Mouse (Mus musculus) urinary bladder, postnatal 10 days (tissue): ENCODE results near the gene Nebl.

Experiments
- DNase-seq: peaks from one replicate; pipeline ENCODE4 v3.0.0; 2022; ENCODE audit warnings: low spot score

Gene Nebl

GRCm38 (mm10) chr2:17730957-17731830, at the start of gene Nebl:
Gene Nebl (minus strand): TSS chr2:17731464.
- no peak for DNase-seq

- DNase-seq = no peak
Observed at GRCm38 (mm10) chr2:17770246-17770825, 39.1 kb upstream of the Nebl start.

DNA sequence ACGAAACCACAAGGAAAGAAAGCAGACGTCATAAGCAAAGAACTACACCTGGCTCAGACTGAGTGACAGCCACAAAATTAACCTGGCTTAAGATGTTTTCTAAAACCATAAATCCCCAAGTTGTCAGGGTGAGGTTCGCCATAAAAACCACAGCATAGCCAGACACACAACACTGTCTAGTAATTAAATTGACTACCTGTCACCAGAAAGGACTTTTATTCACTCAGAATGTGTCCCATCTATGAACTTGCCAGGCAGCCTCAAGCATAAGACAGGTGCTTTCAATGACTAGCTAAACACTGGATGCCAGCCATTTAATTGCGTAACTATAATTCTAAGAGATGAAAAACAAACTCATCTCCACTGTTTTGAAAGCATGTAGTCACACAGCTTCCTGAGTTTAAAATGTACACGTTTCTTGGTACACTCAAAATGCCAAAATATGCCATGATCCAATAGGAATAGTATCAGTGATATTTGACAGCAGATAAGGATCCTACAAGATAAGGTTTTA, 38.0 kb upstream of the Nebl start:
- no peak for DNase-seq

DNA sequence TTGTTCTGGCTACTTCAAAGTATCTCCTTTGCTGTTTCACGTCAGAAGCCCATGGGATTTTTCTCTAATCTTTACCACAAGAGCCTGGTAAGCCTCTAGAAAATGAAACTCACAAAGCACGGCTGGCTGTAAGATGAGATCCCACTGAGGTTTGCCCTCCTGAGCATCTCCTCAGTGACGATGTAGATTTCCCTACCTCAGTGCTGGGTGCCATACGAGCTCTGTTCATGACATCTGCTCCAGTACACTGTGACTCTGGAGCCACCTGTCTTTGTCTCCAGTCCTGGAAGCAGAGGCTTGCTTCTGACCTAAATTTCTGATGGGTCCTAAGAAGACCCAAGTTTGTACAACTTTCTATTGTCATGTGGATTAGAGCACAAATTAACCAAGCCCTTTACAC, 25.0 kb upstream of the Nebl start:
- DNase-seq = no peak

DNA sequence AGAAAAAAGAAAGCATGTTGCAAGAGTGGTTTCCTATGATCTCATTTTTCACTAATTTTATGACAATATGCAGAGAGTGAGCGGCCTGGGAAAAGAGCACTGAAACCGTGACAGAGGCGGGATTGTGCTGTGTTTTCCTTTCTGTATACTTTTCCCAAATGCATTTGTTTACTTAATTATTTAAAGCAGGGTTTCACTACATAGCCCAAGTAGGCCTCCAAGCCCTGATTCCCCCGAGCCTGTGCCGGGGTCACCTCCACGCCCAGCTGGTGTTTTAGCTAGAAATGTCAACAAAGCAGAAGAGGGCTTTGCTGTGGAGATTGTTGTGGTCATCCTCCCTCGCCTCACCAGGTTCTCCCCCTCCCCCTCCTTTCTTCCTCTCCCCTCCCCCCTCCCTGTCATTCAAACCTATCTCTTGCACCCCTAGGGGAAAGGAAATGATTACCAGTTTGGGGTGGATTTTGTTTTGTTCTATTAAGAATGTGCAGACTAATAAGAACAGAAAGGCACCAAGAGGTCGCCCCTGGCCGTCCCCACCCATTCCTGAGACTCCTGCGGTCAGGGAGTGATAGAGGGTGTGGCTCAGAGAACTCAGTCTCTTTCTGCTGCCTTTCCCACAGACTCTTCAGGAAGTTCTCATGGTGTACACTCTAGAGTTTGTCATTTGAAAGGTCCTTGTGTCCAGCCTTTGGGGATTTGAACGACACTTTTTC, 10.9 kb upstream of the Nebl start:
- DNase-seq = no peak

DNA sequence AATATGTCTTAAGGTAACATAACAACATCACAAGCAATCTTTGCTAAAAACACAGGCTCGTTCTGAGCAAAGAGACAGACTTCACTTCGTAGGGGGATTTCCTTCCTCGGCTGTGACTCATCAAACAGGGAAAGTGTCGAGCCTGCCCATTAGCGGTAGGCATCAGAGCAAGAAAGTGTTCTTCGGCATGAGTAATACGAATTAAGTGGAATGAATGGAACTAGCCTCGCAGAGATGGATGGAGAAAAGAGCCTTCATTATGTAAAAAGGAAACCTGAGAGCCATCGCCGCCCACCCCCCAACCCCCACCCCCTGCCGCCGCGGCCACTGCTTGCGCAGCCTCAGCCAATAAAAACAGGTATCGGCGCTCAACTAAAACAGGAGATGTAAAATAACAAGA, 10.3 kb upstream of the Nebl start:
- DNase-seq = no peak

GRCm38 (mm10) chr2:17740454-17740853, 9.2 kb upstream of the Nebl start:
- DNase-seq = no peak

GRCm38 (mm10) chr2:17732210-17732609, 946 bp upstream of the Nebl start:
- DNase-seq = no peak

- no peak for DNase-seq
Observed at GRCm38 (mm10) chr2:17731831-17732200, 552 bp upstream of the Nebl start.

DNA sequence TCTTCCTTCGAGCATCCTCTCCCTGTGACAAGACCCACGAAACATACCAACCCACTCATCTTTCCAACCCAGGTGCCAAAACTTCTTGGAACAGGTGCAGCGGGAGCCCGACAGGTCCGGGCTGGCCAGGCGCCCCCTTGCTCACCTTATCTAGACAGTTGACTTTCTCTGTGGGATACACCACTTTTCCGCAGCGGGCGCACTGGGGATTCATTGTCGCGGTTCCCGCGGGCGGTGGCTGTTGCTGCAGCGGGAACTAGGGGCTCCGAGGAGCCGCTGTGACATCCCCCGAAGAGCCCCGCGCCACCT, 662 bp downstream of the Nebl start:
- DNase-seq = no peak

- DNase-seq = no peak
Observed at GRCm38 (mm10) chr2:17729770-17730647, 1.3 kb downstream of the Nebl start.

GRCm38 (mm10) chr2:17724405-17724804, 6.9 kb downstream of the Nebl start:
- no peak for DNase-seq

- DNase-seq = no peak
Observed at GRCm38 (mm10) chr2:17723268-17724019, 7.8 kb downstream of the Nebl start.

DNA sequence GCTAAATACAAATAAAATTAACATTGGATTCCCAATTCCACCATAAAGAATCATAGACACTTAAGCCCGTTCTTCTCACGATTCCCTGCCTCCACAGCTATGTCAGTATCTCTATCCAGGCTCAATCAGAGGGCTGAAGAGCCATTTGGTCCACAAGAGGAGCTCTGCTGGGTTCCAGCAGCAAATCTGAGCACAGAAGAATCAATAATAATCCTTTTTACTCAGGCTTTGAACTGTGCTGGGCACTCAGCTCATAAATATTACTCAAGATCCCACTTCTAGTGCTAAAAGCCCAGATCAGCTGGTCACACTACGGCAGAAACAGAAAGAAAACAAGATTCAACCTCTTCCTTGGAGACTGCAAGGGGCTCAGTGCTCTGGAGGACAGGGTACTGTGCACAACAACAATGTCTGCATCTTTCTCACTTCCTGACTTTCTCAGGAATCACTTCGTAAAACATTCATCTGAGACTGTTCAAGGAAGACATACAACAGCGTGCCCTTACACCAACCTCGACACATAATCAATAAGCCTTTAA, 10.0 kb downstream of the Nebl start:
- DNase-seq = no peak

DNA sequence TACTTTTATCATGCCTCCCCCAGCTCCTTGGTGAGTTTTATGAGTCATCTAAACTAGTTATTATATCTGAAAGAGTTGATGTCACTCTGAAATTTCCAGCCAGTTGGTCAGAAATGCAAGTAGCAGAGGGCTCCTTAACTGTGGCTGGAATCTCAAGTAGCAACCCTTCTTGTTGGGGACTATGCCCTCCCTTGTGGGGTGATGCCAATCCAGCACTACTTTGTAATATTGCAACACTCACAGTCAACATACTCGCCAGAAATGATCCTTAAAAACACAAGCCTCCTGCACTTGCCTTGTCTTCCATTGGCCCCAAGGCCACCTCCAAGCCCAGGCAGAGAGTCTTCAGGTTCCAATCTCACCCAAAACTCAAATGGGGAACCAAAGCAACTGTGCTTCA, 13.0 kb downstream of the Nebl start:
- no peak for DNase-seq

- DNase-seq = no peak
Observed at GRCm38 (mm10) chr2:17717200-17717599, 14.1 kb downstream of the Nebl start.

- DNase-seq = no peak
Observed at GRCm38 (mm10) chr2:17715149-17715767, 16.0 kb downstream of the Nebl start.

GRCm38 (mm10) chr2:17714661-17715060, 16.6 kb downstream of the Nebl start:
- no peak for DNase-seq

DNA sequence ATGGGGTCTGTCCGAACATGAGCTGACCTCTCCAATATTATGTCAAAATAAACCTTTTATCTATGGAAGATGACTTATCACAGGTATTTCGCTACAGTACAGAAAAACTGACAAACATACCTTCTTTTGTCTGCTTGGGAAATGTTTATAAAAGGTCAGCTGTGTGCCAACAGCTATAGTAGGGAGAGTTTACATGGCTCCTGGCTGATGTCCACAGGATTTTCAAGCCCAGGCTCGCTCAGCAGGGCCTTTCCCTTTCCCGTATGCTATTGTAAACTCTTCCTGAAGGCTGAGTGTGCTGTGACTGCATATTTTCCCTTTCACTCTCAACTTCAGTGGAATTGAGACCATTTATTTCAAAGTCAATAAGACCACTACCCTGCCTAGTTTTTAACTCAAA, 17.1 kb downstream of the Nebl start:
- no peak for DNase-seq

- no peak for DNase-seq
Observed at GRCm38 (mm10) chr2:17711216-17711615, 20.0 kb downstream of the Nebl start.

DNA sequence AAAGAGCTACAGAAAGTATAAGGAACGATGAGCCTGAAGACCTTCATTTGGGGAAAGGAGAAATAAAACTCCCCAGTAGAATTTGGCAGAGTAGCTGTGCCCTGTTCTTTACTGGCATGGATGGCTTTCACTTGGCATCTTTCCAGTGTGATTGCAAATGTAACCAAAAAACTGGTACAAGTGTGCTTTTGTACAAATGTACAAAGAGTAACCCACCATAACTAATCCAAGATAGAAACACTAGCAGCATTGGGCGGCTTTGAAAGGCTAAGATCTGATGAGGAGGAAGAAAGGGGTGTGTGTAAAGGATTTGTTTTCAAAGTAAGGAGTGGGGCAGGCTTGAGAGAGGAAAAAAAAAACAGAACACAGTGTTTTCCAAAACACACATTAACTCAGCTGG, 21.2 kb downstream of the Nebl start:
- DNase-seq = no peak
